Mouse (Mus musculus) midbrain, embryonic 14.5 days (tissue): ENCODE measurements at regions not wholly inside any gene's neighbourhood (a gene's known extent, or its start where the extent isn't known, plus 50 kb on each side); places are given as distances from the start of the nearest gene placed in this dataset.

Experiments used
- ATAC-seq: fragments of 200-750 bp; cut with Nextera tagmentation; 2 replicates; pipeline ENCODE4 v1.8.0; 2017; ENCODE audit warnings: moderate number of reproducible peaks, moderate library complexity; ENCODE audit not compliant: low FRiP score, low TSS enrichment
- DNase-seq: peaks from one replicate; pipeline ENCODE4 v3.0.0-alpha.2; 2015
- H3K27ac ChIP-seq: fragments of 300-500 bp; sonication (generic); replicated peaks from 2 replicates; pipeline ENCODE4 v1.5.1; 2014; ENCODE audit warnings: mild to moderate bottlenecking, low read depth, low read length, moderate library complexity
- H3K27me3 ChIP-seq: fragments of 300-500 bp; sonication (generic); 2 replicates; pipeline ENCODE4 v1.6.1; 2014; ENCODE audit warnings: low read length, control low read depth, mixed read lengths; ENCODE audit not compliant: control insufficient read depth, insufficient read depth
- H3K36me3 ChIP-seq: fragments of 300-500 bp; sonication (generic); 2 replicates; pipeline ENCODE4 v1.6.1; 2014; ENCODE audit warnings: low read length, control low read depth; ENCODE audit not compliant: control insufficient read depth, insufficient read depth
- H3K4me1 ChIP-seq: fragments of 300-500 bp; sonication (generic); 2 replicates; pipeline ENCODE4 v1.6.1; 2014; ENCODE audit warnings: mild to moderate bottlenecking, antibody characterized with exemption, low read length, control low read depth; ENCODE audit not compliant: control insufficient read depth, insufficient read depth
- H3K4me2 ChIP-seq: fragments of 300-500 bp; sonication (generic); 2 replicates; pipeline ENCODE4 v1.6.1; 2014; ENCODE audit warnings: mild to moderate bottlenecking, low read length, moderate library complexity
- H3K4me3 ChIP-seq: fragments of 300-500 bp; sonication (generic); replicated peaks from 2 replicates; pipeline ENCODE4 v1.5.1; 2014; ENCODE audit warnings: low read depth, low read length
- H3K9ac ChIP-seq: fragments of 300-500 bp; sonication (generic); replicated peaks from 2 replicates; pipeline ENCODE4 v1.6.1; 2014; ENCODE audit warnings: mild to moderate bottlenecking, low read length, moderate library complexity
- H3K9me3 ChIP-seq: fragments of 300-500 bp; sonication (generic); 2 replicates; pipeline ENCODE4 v1.6.1; 2016; ENCODE audit warnings: low read length, control low read depth, mixed read lengths; ENCODE audit not compliant: control insufficient read depth
- WGBS: fragments of 180-500 bp; shearing (Covaris S2); extraction: QIAGEN DNeasy Blood & Tissue Kit; methylation state at CpG from one replicate; pipeline ENCODE4 v1.1.7; 2014; 5-methylcytosine and 5-hydroxymethylcytosine counted together

DNA sequence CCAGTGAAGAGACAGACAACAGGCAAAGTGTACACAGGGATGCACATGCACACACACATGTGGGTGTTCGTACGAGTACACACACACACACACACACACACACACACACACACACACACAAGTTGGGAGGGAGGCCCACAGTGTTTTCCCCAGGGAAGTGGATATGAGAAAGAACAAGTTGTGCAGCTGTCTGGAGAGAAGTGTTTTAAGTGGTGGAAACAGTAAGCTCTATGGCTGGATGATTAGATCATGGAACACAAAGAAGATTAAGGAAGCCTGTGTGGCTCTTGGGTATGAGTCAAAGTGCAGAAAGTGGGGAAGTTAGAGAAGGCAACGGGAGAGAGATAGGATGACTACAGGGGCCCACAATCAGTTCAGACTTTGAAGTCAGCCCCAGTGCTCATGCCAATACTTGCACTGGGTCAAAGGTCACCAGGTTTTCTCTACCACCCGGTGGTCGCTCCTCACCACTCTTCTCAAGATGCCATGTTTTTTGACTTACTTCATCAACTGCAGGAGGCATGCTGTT is 85.1 kb upstream of the Bmper start:
- DNase-seq = no peak
- H3K4me2 ChIP-seq = no peak overlapping the region
- H3K9ac ChIP-seq = no peak overlapping the region
- ATAC-seq = no peak
- H3K36me3 ChIP-seq = no peaks in the 10 kb centered on the region
- H3K27me3 ChIP-seq = no peaks in the 10 kb centered on the region
- 68% methylated on average over 5 of the region's 5 CpGs for WGBS
- H3K27ac ChIP-seq = no peak overlapping the region
- H3K4me1 ChIP-seq = 0 out of 2 replicates have a peak, but pooled peaks cover 4% of the 10 kb centered on the region
- H3K9me3 ChIP-seq = no peaks in the 10 kb centered on the region
- no peak overlapping the region for H3K4me3 ChIP-seq

DNA sequence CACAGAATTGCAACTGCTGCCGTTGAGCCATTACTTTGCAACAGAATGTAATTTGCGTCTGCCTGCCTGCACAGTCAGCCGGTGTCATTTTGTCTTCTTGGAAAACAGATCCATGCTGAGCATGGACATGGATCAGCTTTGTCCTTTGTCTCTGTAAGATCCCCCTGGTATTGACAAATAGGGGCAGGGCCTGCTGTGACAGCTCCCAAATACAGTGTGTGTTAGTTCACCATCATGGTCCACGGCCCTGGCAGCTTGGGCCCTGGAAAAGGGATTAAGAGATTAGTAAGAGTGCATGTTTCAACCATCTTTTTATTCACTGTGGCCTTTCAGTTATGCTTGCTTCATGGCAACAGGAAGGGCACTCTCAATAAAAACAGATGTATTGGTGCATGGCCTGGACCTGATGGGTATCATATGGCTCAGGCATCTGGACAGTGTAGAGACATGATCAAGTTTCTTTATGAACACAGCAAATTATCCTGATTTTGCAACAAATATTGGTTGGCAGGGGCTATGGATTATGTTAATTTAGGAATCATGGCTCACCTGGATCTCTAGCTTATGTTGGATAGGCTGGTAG is 83.2 kb upstream of the Bmper start:
- peak; percentile 19 for DNase-seq
- WGBS = 10% methylated on average over 4 of the region's 4 CpGs

DNA sequence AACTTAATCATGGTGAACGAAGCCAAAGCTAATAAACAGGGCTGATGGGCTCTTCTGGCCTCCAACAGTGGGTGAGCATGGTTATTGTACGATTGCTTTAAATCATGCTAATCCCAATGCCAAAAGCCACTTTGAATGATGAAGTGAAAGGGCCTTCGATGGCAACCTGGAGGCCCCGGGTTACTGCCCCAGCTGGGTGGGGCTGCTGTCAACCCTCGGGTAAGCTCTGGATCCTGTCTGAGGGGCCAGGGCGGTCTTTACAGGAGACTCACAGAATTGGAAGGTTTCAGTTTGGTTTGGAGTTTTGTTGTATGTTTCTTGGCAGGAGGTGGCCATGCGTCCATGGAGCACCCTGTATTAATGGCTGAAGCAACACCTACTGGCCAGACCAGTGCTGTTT is 78.6 kb upstream of the Bmper start:
- WGBS = 77% methylated on average over 7 of the region's 7 CpGs

More for the DNA sequence above, 83.2 kb upstream of the Bmper start:
- no peak overlapping the region for H3K9ac ChIP-seq
- H3K27me3 ChIP-seq = no peaks in the 10 kb centered on the region
- H3K36me3 ChIP-seq = no peaks in the 10 kb centered on the region
- H3K27ac ChIP-seq = no peak overlapping the region
- no peak for ATAC-seq
- no peak overlapping the region for H3K4me3 ChIP-seq
- no peaks in the 10 kb centered on the region for H3K9me3 ChIP-seq
- 0 out of 2 replicates have a peak, but pooled peaks cover 4% of the 10 kb centered on the region for H3K4me1 ChIP-seq
- no peak overlapping the region for H3K4me2 ChIP-seq

DNA sequence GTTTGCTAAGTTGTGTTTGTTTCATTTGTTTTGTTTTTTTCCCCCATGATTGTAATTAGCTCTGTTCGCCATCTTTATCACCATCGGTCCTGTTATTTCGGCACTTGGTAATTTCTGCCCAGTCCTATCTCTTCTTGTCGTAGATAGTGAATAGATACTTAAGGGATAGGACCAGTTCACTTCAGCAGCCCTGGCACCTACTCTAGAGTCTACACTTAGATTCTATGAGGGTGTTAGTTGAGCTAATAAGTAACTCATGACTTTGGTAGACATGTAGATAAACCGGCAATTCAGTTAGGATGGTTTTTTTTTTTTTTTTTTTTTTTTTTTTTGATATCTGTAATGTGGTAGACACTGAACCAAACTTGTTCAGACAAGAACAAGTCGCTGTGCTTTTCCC is 72.5 kb upstream of the Bmper start:
- Histone ChIP-seq H3K4me1 (no peaks in the 10 kb centered on the region), H3K4me3 (no peak overlapping the region), H3K4me2 (no peak overlapping the region), H3K36me3 (no peaks in the 10 kb centered on the region), H3K9ac (no peak overlapping the region), H3K9me3 (no peaks in the 10 kb centered on the region), H3K27me3 (no peaks in the 10 kb centered on the region), H3K27ac (no peak overlapping the region)
- ATAC-seq (no peak), DNase-seq (no peak)
- 95% methylated on average over 6 of the region's 6 CpGs for WGBS

More for the DNA sequence above, 78.6 kb upstream of the Bmper start:
- no peak overlapping the region for H3K4me2 ChIP-seq
- H3K36me3 ChIP-seq = no peaks in the 10 kb centered on the region
- H3K9me3 ChIP-seq = no peaks in the 10 kb centered on the region
- no peak overlapping the region for H3K4me3 ChIP-seq
- no peak for DNase-seq
- H3K27me3 ChIP-seq = no peaks in the 10 kb centered on the region
- H3K9ac ChIP-seq = no peak overlapping the region
- 0 out of 2 replicates have a peak, but pooled peaks cover 4% of the 10 kb centered on the region for H3K4me1 ChIP-seq
- H3K27ac ChIP-seq = no peak overlapping the region
- ATAC-seq = no peak

DNA sequence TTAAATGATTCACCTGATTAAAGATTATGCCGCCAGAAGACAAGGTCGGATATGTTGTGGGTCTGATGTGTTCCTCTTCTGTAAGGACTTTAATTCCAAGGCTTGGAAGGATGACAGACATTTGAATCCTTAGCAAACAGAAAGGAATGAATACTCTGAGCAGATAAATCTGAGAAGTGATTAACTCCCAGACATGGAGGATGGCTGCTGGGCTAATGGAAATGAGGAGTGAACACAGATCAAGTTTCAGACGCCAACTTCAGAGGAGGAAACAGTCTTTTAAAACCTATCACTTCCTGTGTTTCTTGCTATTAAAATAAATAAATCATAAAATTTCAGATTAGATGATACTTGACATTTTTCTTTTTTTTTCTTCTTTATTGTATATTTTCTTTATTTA is 72.0 kb upstream of the Bmper start:
- no peaks in the 10 kb centered on the region for H3K36me3 ChIP-seq

DNA sequence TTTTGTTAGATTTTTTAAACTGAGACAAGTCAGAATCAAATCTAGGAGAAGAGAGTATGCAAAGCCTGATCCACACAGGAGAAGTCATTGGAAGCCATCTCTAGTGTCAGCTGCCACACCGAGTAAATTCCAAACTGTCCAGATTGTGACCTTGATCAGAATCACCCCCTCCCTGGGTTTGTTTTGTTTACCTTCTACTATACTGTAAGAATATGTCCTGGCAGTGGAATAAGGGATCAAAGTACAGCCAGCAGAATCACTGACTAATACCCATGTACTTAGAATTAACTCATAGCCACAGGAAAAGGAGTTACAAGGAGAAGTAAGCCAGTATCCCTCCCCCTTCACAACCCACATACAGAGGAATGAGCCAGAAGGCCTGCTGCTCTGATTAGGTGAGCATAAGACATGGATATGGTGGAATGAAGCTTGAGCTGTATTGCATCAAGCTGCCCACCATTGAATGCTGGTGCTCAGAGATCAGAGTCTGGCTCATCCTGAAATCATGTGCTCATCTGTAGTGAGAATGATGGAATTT is 70.9 kb upstream of the Bmper start:
- no peak for ATAC-seq
- 100% methylated on average over 1 of the region's 1 CpGs for WGBS
- H3K27me3 ChIP-seq = no peaks in the 10 kb centered on the region

More for the DNA sequence above, 72.0 kb upstream of the Bmper start:
- Histone ChIP-seq H3K4me3 (no peak overlapping the region), H3K4me2 (no peak overlapping the region), H3K27ac (no peak overlapping the region), H3K9ac (no peak overlapping the region), H3K4me1 (no peaks in the 10 kb centered on the region), H3K27me3 (no peaks in the 10 kb centered on the region), H3K9me3 (no peaks in the 10 kb centered on the region)
- no peak for ATAC-seq
- 69% methylated on average over 3 of the region's 3 CpGs for WGBS
- no peak for DNase-seq

DNA sequence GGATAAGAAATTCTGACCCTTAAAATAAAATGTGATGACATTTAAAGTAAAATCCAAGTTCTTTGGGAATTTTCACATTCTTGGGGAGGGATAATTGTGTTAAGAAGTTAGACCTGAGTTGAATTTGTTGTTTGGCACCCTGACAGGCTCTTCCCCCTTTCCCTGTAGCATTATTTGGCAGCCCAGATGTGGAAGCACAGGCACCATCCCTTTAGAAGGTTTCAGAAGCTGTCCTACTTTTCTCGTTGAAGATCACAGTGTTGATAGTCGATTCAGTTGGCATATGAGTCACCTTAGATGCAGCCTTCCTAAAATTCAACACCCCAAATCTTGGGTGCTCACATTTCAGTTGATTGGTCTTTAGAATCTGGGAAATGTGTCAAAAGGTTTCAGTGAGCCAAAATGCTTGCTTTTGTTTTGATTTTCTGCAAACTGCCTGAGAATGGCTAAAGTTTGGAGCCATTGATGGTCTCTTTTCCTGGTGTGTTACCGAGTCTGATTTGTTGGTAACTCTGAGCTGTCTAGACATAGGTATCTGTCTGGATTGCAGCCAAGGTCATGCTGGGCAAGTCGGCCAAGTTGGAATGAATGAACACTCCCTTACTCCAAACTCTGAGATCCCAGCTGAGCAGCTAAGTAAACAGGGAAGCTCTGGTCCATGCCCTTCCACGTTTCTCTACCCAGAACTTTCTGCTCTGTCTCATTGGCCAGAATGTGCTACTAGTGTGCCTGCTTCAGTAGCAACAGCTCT is 65.9 kb upstream of the Bmper start:
- no peaks in the 10 kb centered on the region for H3K4me1 ChIP-seq
- ATAC-seq (no peak), DNase-seq (no peak)
- H3K9me3 ChIP-seq = no peaks in the 10 kb centered on the region
- no peaks in the 10 kb centered on the region for H3K36me3 ChIP-seq
- H3K4me2 ChIP-seq = no peak overlapping the region
- H3K27me3 ChIP-seq = no peaks in the 10 kb centered on the region
- H3K27ac ChIP-seq = no peak overlapping the region
- 71% methylated on average over 5 of the region's 5 CpGs for WGBS
- no peak overlapping the region for H3K4me3 ChIP-seq
- H3K9ac ChIP-seq = no peak overlapping the region

More for the DNA sequence above, 70.9 kb upstream of the Bmper start:
- no peak overlapping the region for H3K27ac ChIP-seq
- H3K4me2 ChIP-seq = no peak overlapping the region
- H3K9ac ChIP-seq = no peak overlapping the region
- no peaks in the 10 kb centered on the region for H3K4me1 ChIP-seq
- DNase-seq = no peak
- no peaks in the 10 kb centered on the region for H3K36me3 ChIP-seq
- H3K9me3 ChIP-seq = no peaks in the 10 kb centered on the region
- H3K4me3 ChIP-seq = no peak overlapping the region

DNA sequence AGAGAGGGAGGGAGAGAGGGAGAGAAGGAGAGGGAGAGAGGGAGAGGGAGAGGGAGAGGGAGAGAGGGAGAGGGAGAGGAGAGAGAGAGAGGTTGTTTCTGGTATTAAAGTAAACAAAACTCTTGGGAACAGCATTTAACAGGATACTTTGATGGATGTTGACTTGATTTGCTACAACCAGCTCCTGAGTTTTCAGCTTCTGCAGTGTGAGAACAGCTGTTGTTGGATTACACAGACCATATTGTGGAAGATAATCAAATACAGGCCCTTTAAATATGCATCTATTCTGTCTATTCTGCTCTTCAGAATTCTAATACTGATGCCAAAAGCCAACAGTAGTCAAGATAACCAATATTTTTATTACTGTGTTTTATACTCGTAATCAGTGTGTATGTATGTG is 64.4 kb upstream of the Bmper start:
- Histone ChIP-seq H3K9ac (no peak overlapping the region), H3K4me3 (no peak overlapping the region), H3K9me3 (no peaks in the 10 kb centered on the region), H3K4me1 (no peaks in the 10 kb centered on the region), H3K27me3 (no peaks in the 10 kb centered on the region), H3K36me3 (no peaks in the 10 kb centered on the region), H3K4me2 (no peak overlapping the region), H3K27ac (no peak overlapping the region)
- DNase-seq = no peak
- no peak for ATAC-seq
- 76% methylated on average over 1 of the region's 1 CpGs for WGBS
